Mouse (Mus musculus) megakaryocyte progenitor cell, adult 5-6 weeks (primary cell): ENCODE measurements around the gene Lzts3. TPM values are rescaled to one million over a fixed set of nuclear protein-coding genes. Genes with fewer than 3 reads are reported as not detected.
A peak's percentile ranks its signal among the peaks of the same experiment; 100 is the strongest.
"Not testable (repeated sequence)": the region's sequence is repeated elsewhere in the genome, so short reads cannot be mapped to it uniquely, and the experiment has no call there.

ENCODE experiments used
- ATAC-seq: replicated peaks from 2 replicates; pipeline ENCODE4 v1.8.0; 2016; ENCODE audit warnings: mild to moderate bottlenecking, moderate TSS enrichment, inconsistent platforms; ENCODE audit not compliant: poor library complexity
- total RNA-seq, 2 experiments: library from RNA; stranded (forward) in 1 of 2; stranded (reverse) in 1 of 2; fragments of 157-497, 149-512 nt in 1 of 2; fragments of 200-1000 nt in 1 of 2; gene quantifications; 2 replicates each; pipeline versions ENCODE4 v1.2.3 to v1.2.4; 2015 to 2017

The Lzts3 gene
- total RNA-seq (2015), result 0.15 and 0.32 TPM in 2 replicates
- total RNA-seq (2017), result 0.27 TPM in 1 of 2 replicates, not detected in the other

DNA sequence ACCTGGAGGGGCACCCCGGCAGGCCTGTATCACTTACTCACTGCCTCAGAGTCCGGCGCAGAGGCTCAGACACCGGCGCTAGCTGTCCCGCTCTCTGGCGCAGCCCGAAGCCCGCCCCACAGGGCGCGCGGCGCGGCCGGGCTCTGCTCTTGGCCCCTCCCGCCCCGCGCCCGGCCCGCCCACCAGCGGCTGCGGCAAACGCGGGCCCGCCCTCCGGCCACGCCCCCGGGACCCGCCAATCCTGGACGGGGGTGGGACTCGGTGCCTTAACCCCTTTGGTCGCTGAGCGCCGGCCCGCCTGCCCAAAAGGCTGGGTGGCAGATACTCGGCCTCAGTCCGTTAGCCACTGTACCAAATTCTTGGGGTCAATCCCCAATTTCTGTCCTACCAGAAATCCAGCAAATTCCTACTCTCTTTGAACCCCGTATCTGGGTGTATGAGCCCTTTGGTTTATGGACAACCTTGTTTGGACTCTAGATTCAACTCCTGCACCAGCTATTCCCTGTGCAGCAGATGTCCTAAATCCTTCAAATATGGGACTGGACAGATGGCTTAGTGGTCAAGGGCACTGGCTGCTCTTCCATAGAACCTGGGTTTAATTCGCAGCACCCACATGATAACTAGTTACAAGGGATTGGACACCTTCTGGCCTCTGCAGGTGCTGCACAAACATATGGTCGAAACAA lies at the start of gene Lzts3:
TSS of gene Lzts3 (minus strand) at position 120 of the 686 bp plus-strand sequence.
- peak; percentile 93 for ATAC-seq

GRCm38 (mm10) chr2:130689011-130689410 lies 46.4 kb upstream of the Lzts3 start:
- no peak for ATAC-seq

DNA sequence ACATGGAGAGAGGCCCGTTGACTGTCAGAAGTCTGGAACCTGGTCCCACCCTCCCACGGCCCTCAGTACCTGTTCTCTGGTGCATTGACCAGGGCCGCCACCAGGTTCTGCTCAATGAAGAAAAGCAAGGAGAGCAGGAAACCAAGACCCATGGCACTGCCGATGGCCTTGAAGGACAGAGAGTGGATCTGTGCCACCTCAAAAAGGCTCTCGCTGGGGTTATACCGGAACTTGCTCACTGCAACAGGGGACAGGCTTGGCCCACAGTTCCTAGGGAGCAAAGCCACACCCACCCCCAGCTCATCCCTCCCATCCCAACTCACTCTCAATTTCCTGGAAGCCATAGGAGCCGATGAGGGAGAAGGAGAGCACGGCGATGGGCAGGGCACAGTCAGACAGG lies 42.8 kb upstream of the Lzts3 start:
- no peak for ATAC-seq

GRCm38 (mm10) chr2:130681531-130681930 lies 38.9 kb upstream of the Lzts3 start:
- ATAC-seq, result no peak

GRCm38 (mm10) chr2:130679899-130680298 lies 37.3 kb upstream of the Lzts3 start:
- no peak for ATAC-seq

DNA sequence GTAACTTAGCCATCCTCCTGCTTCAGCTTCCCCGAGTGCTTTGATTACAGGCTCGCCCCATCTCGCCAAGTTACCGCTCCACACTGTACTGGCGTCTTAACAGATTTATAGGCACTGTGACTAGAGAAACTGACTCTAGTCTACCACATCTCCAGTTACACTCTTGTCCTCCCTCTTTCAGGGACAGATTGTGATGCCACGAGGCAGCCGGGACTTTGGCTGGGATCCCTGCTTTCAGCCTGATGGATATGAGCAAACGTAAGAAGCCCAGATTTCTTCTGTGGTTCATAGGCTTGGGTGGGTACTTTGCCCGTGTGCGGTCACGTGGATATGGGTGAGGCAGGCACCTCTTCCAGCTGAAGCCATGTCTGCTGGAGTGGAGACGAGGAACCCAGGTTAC lies 36.6 kb upstream of the Lzts3 start:
- no peak for ATAC-seq

- no peak for ATAC-seq
These were observed 34.6 kb upstream of the Lzts3 start for GRCm38 (mm10) chr2:130677211-130677610.

GRCm38 (mm10) chr2:130667559-130667958 lies 25.0 kb upstream of the Lzts3 start, which contains the start of gene Itpa:
Gene Itpa, plus strand, starts transcription at chr2:130667610.
- ATAC-seq, result peak; percentile 72

GRCm38 (mm10) chr2:130664102-130664701 lies 21.6 kb upstream of the Lzts3 start, which contains the start of gene Ddrgk1:
Gene Ddrgk1, minus strand, starts transcription at chr2:130664659.
- ATAC-seq, result peak; percentile 76

DNA sequence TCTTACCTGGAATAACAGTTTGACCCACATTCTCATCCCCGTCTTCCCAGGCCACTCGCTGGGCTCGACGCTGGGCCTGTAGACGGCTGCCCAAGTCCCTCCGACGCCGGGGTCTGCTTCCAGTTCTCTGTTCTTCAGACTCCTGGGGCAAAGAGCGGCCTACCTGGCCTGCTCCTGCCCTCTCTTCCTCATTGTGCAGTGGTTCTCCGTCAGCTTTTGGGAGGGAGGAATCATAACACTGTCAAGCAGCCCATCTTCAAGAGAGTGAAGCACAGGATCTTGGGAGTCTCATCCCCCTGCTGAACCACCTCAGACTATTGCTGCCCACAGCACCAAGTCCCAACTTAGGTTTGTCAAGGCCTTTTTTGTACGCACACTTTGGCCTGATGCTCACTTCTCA lies 20.7 kb upstream of the Lzts3 start:
- no peak for ATAC-seq

GRCm38 (mm10) chr2:130658530-130658929 lies 15.9 kb upstream of the Lzts3 start:
- ATAC-seq, result no peak

DNA sequence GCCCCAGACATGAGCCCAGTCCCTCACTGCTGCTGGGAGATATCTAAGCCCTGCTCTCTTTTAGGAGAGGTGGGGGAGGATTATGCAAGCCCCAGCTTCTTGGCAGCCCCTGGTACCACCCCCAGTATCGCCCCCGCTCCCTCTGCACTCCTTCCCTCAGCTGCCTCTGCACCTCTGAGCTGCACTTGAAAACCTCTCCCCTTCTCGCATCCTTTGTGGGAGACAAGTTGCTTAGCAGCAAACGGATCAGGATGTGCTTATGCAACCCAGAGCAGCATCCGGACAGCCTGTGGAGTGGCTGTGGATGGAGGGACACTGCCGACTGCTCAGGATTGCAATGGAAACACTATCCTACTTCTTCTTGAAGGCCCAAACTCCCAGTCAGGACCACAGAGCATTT lies 14.9 kb upstream of the Lzts3 start:
- no peak for ATAC-seq

GRCm38 (mm10) chr2:130656536-130656935 lies 13.9 kb upstream of the Lzts3 start:
- ATAC-seq, result no peak

DNA sequence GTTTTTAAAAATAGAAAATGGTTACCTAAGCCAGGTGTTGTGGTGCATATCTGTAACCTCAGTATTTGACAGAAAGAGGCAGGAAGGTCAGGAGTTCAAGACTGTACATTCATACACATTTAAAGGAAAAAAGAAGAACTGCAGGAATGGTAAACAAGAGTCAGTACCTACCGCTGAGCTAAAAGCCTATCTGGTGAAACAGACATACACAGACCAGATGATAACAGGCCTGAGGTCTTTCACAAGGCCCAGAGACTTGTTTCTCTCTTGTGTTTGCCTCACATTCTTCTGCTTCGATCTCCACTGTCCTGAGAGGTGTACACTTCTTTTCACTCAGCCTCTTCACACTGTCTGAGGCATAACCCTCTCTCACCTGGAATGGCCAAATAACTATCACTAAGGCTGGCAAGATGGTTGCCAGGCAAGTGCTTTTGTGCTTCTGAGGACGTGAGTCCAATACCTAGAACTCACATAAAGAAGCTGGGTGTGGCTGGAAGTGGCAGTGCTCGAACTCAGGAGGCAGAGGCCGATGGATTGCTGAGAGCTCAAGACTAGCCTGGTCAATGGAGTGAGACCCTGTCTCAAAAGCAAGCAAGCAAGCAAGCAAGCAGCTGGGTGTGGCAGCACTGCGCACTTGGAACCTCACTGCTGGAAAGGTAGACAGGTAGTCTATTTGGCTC lies 13.2 kb upstream of the Lzts3 start:
- ATAC-seq, result peak; percentile 64

DNA sequence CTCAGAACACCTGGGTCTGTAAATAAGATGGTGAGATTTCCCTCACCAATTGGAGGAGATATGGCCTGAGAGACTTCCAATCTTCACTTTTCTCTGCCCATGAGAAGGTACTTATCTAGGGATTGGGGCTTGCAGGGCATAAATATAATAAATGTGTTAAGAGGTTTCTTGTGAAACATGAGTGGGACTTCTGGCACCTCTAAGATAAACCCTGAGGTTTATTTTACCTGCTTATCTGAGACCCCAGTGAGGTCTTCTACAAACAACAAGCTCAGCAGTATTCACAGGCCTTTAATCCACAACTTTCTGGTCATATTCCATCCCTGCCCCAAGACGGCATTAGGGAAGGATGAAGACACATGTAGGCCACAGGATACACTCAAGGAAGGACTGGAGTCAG lies 11.2 kb upstream of the Lzts3 start:
- peak; percentile 75 for ATAC-seq

DNA sequence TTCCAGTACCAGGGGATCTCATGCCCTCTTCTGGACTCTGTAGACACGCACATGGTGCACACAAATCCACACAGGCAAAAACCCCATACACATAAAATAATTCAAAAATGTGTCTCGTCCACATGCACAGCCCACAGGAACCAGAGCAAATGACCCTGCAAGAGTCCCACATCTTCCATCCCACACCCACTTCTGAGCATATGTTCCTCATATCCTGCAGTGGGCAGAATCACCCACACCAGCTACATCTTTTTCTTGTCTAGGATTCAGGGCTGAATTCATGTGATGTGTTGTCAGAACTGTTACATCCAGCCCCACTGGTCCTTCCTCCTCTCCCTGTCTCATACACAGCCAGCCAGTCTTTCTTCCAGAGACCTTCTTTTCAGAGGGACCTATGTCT lies 10.7 kb upstream of the Lzts3 start:
- no peak for ATAC-seq

DNA sequence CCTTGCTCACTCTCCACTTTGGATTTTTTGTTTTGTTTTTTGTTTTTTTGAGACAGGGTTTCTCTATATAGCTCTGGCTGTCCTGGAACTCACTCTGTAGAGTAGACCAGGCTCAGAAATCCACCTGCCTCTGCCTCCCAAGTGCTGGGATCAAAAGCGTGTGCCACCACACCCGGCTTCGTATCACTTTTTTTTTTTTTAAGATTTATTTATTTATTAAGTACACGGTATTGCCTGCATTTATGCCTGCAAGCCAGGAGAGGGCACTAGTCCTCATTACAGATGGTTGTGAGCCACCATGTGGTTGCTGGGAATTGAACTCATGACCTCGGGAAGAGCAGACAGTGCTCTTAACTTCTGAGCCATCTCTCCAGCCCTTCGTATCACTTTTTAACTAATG lies 6.4 kb upstream of the Lzts3 start:
- not testable (repeated sequence) for ATAC-seq

DNA sequence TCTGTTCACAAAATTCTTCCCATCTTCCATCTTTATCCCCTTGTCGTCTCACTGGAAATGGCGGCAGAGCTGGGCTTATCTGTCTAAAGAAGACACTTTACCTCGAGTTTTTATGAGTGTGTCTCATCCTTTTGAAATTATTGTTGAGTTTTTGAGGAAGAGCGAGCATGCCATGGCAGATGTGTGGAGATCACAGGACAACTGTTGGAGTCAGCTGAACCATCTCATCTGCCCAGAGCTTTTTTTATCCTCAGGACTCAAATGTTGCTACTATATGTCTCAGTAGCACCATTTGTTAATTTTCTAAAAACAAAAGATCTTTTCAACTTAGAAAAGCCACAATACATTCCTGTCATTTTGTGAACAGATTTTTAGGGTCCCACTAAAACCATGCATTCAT lies 2.6 kb upstream of the Lzts3 start:
- no peak for ATAC-seq

GRCm38 (mm10) chr2:130642197-130642660 lies 374 bp downstream of the Lzts3 start:
- ATAC-seq, result no peak; the same call in 1 of the 2 replicates

DNA sequence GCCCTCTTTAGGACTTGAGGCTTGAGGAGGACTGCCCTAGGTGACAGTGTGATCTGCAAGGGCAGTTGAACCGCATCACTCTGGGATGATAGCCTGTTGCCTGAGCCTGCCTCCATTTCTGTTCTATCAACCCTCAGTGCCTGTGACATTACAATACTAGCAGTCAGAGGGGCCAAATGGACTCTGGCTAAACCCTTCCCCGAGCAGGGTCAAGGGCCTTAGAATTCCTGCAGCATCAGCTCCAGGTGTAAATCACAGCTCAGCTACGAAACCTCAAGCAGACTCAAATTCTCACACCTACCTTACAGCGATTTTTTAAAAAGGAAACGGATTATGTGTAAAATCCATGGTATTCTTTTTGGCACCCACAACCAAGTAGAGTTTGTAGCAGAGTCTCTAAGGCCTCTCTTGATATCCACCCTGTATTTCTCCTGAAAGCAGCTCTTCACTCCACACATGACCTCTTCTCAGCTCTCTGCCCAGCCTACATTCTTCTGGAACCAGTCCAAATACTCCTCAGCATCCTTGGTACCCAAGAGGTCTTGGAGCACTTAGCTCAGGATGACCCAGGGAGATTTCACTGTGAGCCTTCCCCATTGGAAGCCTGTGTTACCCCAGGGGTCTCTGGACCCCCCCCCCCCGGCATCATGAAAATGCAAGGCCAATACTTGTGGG lies 1.1 kb downstream of the Lzts3 start:
- no peak for ATAC-seq

GRCm38 (mm10) chr2:130639276-130639675 lies 3.3 kb downstream of the Lzts3 start:
- ATAC-seq, result no peak
